Mouse (Mus musculus): ENCODE data around the gene Ifitm1.
A peak's percentile ranks its signal among the peaks of the same experiment; 100 is the strongest.
"Not testable (repeated sequence)": the region's sequence is repeated elsewhere in the genome, so short reads cannot be mapped to it uniquely, and the experiment has no call there.

The Ifitm1 gene

GRCm38 (mm10) chr7:140975465-140975864 is 8.4 kb downstream of the Ifitm1 start:
- DNase-seq (ENCODE audit: low spot score), result no peak

GRCm38 (mm10) chr7:140976720-140977119 is 9.7 kb downstream of the Ifitm1 start:
- DNase-seq (ENCODE audit: low spot score), result not testable (repeated sequence)

- no peak for DNase-seq (ENCODE audit: low spot score)
Measured at GRCm38 (mm10) chr7:140981704-140982103, 14.7 kb downstream of the Ifitm1 start.

GRCm38 (mm10) chr7:140982971-140983370 is 15.9 kb downstream of the Ifitm1 start:
- DNase-seq (ENCODE audit: low spot score), result no peak

- DNase-seq (ENCODE audit: low spot score), result no peak
Measured at GRCm38 (mm10) chr7:140987182-140988138, 20.4 kb downstream of the Ifitm1 start.

- DNase-seq (ENCODE audit: low spot score), result no peak
Measured at GRCm38 (mm10) chr7:140989022-140989421, 22.0 kb downstream of the Ifitm1 start.

GRCm38 (mm10) chr7:140990185-140990584 is 23.2 kb downstream of the Ifitm1 start:
- no peak for DNase-seq (ENCODE audit: low spot score)

GRCm38 (mm10) chr7:140990622-140991021 is 23.6 kb downstream of the Ifitm1 start:
- no peak for DNase-seq (ENCODE audit: low spot score)

GRCm38 (mm10) chr7:140991117-140991689 is 24.2 kb downstream of the Ifitm1 start:
- DNase-seq (ENCODE audit: low spot score), result no peak

GRCm38 (mm10) chr7:140997817-140998216 is 30.8 kb downstream of the Ifitm1 start:
- DNase-seq (ENCODE audit: low spot score), result no peak

GRCm38 (mm10) chr7:140998853-140999700 is 32.1 kb downstream of the Ifitm1 start:
- DNase-seq (ENCODE audit: low spot score), result no peak

- no peak for DNase-seq (ENCODE audit: low spot score)
Measured at GRCm38 (mm10) chr7:141000881-141001708, 34.1 kb downstream of the Ifitm1 start.

- DNase-seq (ENCODE audit: low spot score), result no peak
Measured at GRCm38 (mm10) chr7:141003248-141004010, 36.4 kb downstream of the Ifitm1 start.

GRCm38 (mm10) chr7:141006446-141006845 is 39.4 kb downstream of the Ifitm1 start:
- no peak for DNase-seq (ENCODE audit: low spot score)

- peak; percentile 31 for DNase-seq (ENCODE audit: low spot score)
Measured at GRCm38 (mm10) chr7:141006914-141007313, 39.9 kb downstream of the Ifitm1 start.

- peak; percentile 53 for DNase-seq (ENCODE audit: low spot score)
Measured at GRCm38 (mm10) chr7:141008312-141008761, 41.3 kb downstream of the Ifitm1 start.

GRCm38 (mm10) chr7:141008938-141009660 is 42.1 kb downstream of the Ifitm1 start:
- peak; percentile 87 for DNase-seq (ENCODE audit: low spot score)

- no peak for DNase-seq (ENCODE audit: low spot score)
Measured at GRCm38 (mm10) chr7:141009665-141010064, 42.6 kb downstream of the Ifitm1 start.

GRCm38 (mm10) chr7:141010593-141010992 is 43.6 kb downstream of the Ifitm1 start, which contains the start of gene Ifitm3:
Ifitm3 (minus strand) TSS chr7:141010770.
- DNase-seq (ENCODE audit: low spot score), result peak; percentile 69

All from urinary bladder, postnatal 14 days (tissue).